Mouse (Mus musculus): ENCODE data around the gene Macc1. TPM values are rescaled to one million over a fixed set of nuclear protein-coding genes. Genes with fewer than 3 reads are reported as not detected.

Macc1 gene
- polyA plus RNA-seq (2012; rRNA removed), result 0.63 and 1.3 TPM in 2 replicates
- polyA plus RNA-seq (2014; fragmentation: Nextera tagmentation; extraction: Ambion mirVana), result 2.0 and 2.1 TPM in 2 replicates

DNA sequence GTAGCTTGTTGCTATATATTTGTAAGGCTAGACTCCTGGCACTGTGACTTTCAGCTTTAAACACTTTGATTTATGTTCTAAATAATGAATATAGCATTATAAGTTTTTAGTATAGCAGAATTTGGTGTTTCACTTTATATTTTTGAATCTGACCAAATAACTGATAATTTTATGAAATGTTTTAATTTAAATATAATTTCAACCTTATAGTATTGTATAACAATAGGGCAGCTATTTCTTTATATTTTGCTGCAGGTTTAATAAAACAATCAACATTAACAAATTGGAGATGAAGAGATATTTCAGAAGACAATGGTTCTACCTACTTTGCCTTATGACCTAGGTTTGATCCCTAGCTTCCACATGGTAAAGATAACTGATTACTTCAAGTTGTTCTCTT is at the start of gene Macc1:
Gene Macc1 (plus strand): TSS at position 301 of the 400 bp plus-strand sequence.
- Histone ChIP-seq H3K27me3 (ENCODE audit: control insufficient read depth, insufficient read depth, low read length) (no peaks in the 10 kb centered on the region), H3K4me1 (ENCODE audit: control insufficient read depth, insufficient read depth, low read length) (no peaks in the 10 kb centered on the region), H3K27ac (replicated peaks; ENCODE audit: low read depth, low read length) (no peak within 1 kb of the TSS), H3K4me2 (replicated peaks; ENCODE audit: low read depth, low read length, severe bottlenecking) (no peak within 1 kb of the TSS), H3K9ac (ENCODE audit: low read depth, low read length, severe bottlenecking) (no peak within 1 kb of the TSS), H3K4me3 (replicated peaks; ENCODE audit: low read length) (no peak within 1 kb of the TSS), H3K36me3 (ENCODE audit: control insufficient read depth, insufficient read depth, low read length) (no peaks in the 10 kb centered on the region), H3K9me3 (ENCODE audit: control insufficient read depth, low read length) (no peaks in the 10 kb centered on the region)
- DNase-seq (ENCODE audit: low spot score), result no peak
- ATAC-seq (ENCODE audit: low FRiP score, low read depth), result no peak
- no peak for TF ChIP-seq POLR2A (IDR thresholded peaks at IDR 0.05; ENCODE audit: borderline replicate concordance, extremely low read depth, insufficient read depth, insufficient read length)

DNA sequence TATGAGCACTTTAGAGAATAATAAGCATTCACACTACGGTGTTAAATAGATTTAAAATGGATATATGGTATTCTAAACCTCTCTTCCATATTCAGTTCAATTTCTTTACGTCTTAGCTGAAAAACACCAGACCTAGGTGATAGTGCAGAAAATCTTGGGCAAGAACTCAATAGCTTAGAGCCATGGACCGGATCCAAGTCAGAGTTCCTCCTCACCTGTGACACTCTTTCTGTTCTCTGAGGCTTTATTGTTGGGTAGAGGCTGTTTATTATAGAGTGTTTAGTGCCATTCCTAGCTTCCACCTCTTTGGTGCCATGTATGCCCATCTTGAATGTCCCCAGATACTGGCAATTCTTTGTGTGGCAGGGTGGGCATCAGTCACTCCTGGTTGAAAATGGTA is 49.6 kb upstream of the Macc1 start:
- H3K36me3 ChIP-seq (ENCODE audit: control insufficient read depth, insufficient read depth, low read length), result no peaks in the 10 kb centered on the region
- ATAC-seq (ENCODE audit: low FRiP score, low read depth), result no peak
- H3K27ac ChIP-seq (replicated peaks; ENCODE audit: low read depth, low read length), result no peak overlapping the region
- no peak overlapping the region for H3K9ac ChIP-seq (ENCODE audit: low read depth, low read length, severe bottlenecking)
- H3K4me2 ChIP-seq (replicated peaks; ENCODE audit: low read depth, low read length, severe bottlenecking), result no peak overlapping the region
- TF ChIP-seq POLR2A (IDR thresholded peaks at IDR 0.05; ENCODE audit: borderline replicate concordance, extremely low read depth, insufficient read depth, insufficient read length), result no peak
- no peak overlapping the region for H3K4me3 ChIP-seq (replicated peaks; ENCODE audit: low read length)
- 93% methylated on average over 3 of the region's 3 CpGs for WGBS
- H3K9me3 ChIP-seq (ENCODE audit: control insufficient read depth, low read length), result no peaks in the 10 kb centered on the region
- no peak for DNase-seq (ENCODE audit: low spot score)
- no peaks in the 10 kb centered on the region for H3K4me1 ChIP-seq (ENCODE audit: control insufficient read depth, insufficient read depth, low read length)
- H3K27me3 ChIP-seq (ENCODE audit: control insufficient read depth, insufficient read depth, low read length), result no peaks in the 10 kb centered on the region

DNA sequence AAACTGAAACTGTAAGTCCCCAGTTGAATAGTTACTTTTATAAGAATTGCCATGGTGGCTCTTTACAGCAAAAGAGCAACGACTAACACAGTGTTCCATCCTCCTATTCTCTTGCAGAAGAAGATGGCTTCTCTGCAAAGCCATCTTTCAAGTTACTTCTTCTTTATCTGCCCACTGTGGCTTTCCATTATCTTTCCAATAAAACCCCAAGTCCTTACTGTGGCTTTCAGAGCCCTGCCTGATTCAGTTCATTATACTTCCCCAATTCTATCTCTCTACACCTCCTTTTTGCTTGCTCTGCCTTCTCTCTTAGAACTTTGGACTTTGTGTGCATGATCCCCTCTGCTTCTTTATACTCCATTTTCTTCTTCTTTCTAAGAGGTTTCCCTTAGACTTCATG is 45.3 kb upstream of the Macc1 start:
- Histone ChIP-seq H3K4me2 (replicated peaks; ENCODE audit: low read depth, low read length, severe bottlenecking) (no peak overlapping the region), H3K4me1 (ENCODE audit: control insufficient read depth, insufficient read depth, low read length) (no peaks in the 10 kb centered on the region), H3K9me3 (ENCODE audit: control insufficient read depth, low read length) (no peaks in the 10 kb centered on the region), H3K9ac (ENCODE audit: low read depth, low read length, severe bottlenecking) (no peak overlapping the region), H3K36me3 (ENCODE audit: control insufficient read depth, insufficient read depth, low read length) (no peaks in the 10 kb centered on the region), H3K4me3 (replicated peaks; ENCODE audit: low read length) (no peak overlapping the region), H3K27ac (replicated peaks; ENCODE audit: low read depth, low read length) (no peak overlapping the region), H3K27me3 (ENCODE audit: control insufficient read depth, insufficient read depth, low read length) (no peaks in the 10 kb centered on the region)
- DNase-seq (ENCODE audit: low spot score) (no peak), ATAC-seq (ENCODE audit: low FRiP score, low read depth) (no peak)
- 62% methylated on average over 1 of the region's 1 CpGs for WGBS
- TF ChIP-seq POLR2A (IDR thresholded peaks at IDR 0.05; ENCODE audit: borderline replicate concordance, extremely low read depth, insufficient read depth, insufficient read length), result no peak

DNA sequence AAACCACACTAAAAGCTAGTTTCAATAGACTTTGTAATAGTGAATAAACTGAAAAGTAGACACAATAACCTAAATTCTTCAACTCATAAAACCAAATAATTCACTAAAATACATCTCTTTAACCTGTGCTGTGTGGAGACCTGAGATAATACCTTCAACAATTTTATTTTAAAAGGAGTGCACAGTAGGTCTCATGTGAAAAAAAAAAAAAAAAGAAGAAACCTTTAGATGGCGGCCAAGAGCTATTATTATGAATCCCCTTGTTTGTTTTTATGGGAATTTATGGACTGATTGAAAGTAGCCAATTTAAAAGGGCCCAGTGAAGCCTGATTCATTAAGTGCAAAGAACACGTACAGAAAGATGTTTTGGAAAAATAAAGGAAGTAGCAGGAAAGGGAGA is 44.0 kb upstream of the Macc1 start:
- 54% methylated on average over 2 of the region's 2 CpGs for WGBS
- no peaks in the 10 kb centered on the region for H3K4me1 ChIP-seq (ENCODE audit: control insufficient read depth, insufficient read depth, low read length)
- no peak overlapping the region for H3K9ac ChIP-seq (ENCODE audit: low read depth, low read length, severe bottlenecking)
- no peak overlapping the region for H3K4me3 ChIP-seq (replicated peaks; ENCODE audit: low read length)
- DNase-seq (ENCODE audit: low spot score), result no peak
- H3K27ac ChIP-seq (replicated peaks; ENCODE audit: low read depth, low read length), result no peak overlapping the region
- no peaks in the 10 kb centered on the region for H3K36me3 ChIP-seq (ENCODE audit: control insufficient read depth, insufficient read depth, low read length)
- H3K27me3 ChIP-seq (ENCODE audit: control insufficient read depth, insufficient read depth, low read length), result no peaks in the 10 kb centered on the region
- ATAC-seq (ENCODE audit: low FRiP score, low read depth), result no peak
- TF ChIP-seq POLR2A (IDR thresholded peaks at IDR 0.05; ENCODE audit: borderline replicate concordance, extremely low read depth, insufficient read depth, insufficient read length), result no peak
- H3K4me2 ChIP-seq (replicated peaks; ENCODE audit: low read depth, low read length, severe bottlenecking), result no peak overlapping the region
- H3K9me3 ChIP-seq (ENCODE audit: control insufficient read depth, low read length), result no peaks in the 10 kb centered on the region

DNA sequence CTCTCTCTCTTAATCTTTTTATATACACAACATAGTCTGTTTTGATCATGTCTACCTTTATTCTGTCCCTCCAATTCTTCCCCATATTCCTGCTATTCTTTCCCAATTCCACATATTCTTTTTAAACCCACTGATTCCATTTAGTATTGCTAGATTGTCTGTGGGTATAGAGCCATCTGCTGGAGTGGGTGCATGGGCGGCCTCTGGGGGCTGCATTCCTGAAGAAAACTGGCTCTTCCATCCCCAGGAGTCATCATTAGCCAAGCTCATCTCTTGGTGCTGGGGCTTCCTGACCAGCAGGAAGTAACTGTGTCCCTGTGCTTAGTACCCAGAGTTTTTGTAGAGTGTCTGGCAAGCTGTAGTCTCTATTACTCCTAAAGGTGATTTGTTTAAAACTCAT is 42.1 kb upstream of the Macc1 start:
- no peak for DNase-seq (ENCODE audit: low spot score)
- H3K9ac ChIP-seq (ENCODE audit: low read depth, low read length, severe bottlenecking), result no peak overlapping the region
- no peaks in the 10 kb centered on the region for H3K9me3 ChIP-seq (ENCODE audit: control insufficient read depth, low read length)
- H3K36me3 ChIP-seq (ENCODE audit: control insufficient read depth, insufficient read depth, low read length), result no peaks in the 10 kb centered on the region
- H3K4me2 ChIP-seq (replicated peaks; ENCODE audit: low read depth, low read length, severe bottlenecking), result no peak overlapping the region
- no peak overlapping the region for H3K4me3 ChIP-seq (replicated peaks; ENCODE audit: low read length)
- WGBS, result 84% methylated on average over 1 of the region's 1 CpGs
- TF ChIP-seq POLR2A (IDR thresholded peaks at IDR 0.05; ENCODE audit: borderline replicate concordance, extremely low read depth, insufficient read depth, insufficient read length), result no peak
- no peaks in the 10 kb centered on the region for H3K27me3 ChIP-seq (ENCODE audit: control insufficient read depth, insufficient read depth, low read length)
- no peak for ATAC-seq (ENCODE audit: low FRiP score, low read depth)
- no peaks in the 10 kb centered on the region for H3K4me1 ChIP-seq (ENCODE audit: control insufficient read depth, insufficient read depth, low read length)
- H3K27ac ChIP-seq (replicated peaks; ENCODE audit: low read depth, low read length), result no peak overlapping the region

DNA sequence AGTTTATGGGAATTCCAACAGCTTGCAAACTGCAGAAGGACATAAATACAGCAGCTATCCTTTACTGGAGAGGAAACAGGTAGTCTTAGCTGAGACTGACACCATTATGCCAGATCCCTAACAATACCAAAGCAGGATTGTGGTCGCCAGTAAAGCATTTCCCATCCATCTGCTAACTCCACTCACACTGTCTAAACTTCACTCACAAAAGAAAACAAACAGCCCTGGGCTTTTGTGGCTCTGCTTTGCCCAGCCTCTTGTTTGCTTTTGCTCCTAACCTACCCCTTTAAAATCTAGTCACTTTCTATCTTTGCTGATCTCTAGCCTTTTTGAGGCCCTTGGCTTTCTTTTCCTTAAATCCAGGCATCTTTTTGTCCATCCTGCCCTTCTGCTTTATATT is 40.5 kb upstream of the Macc1 start:
- Histone ChIP-seq H3K9ac (ENCODE audit: low read depth, low read length, severe bottlenecking) (no peak overlapping the region), H3K27me3 (ENCODE audit: control insufficient read depth, insufficient read depth, low read length) (no peaks in the 10 kb centered on the region), H3K9me3 (ENCODE audit: control insufficient read depth, low read length) (no peaks in the 10 kb centered on the region), H3K36me3 (ENCODE audit: control insufficient read depth, insufficient read depth, low read length) (no peaks in the 10 kb centered on the region), H3K4me2 (replicated peaks; ENCODE audit: low read depth, low read length, severe bottlenecking) (no peak overlapping the region), H3K4me3 (replicated peaks; ENCODE audit: low read length) (no peak overlapping the region), H3K27ac (replicated peaks; ENCODE audit: low read depth, low read length) (no peak overlapping the region), H3K4me1 (ENCODE audit: control insufficient read depth, insufficient read depth, low read length) (no peaks in the 10 kb centered on the region)
- ATAC-seq (ENCODE audit: low FRiP score, low read depth) (no peak), DNase-seq (ENCODE audit: low spot score) (no peak)
- 12% methylated on average over 1 of the region's 1 CpGs for WGBS
- TF ChIP-seq POLR2A (IDR thresholded peaks at IDR 0.05; ENCODE audit: borderline replicate concordance, extremely low read depth, insufficient read depth, insufficient read length), result no peak
